Mouse (Mus musculus) bone marrow macrophage, adult 2 months (primary cell): ENCODE measurements around the gene Osbpl11.

Source experiments
- CTCF ChIP-seq: IDR thresholded peaks from 2 replicates; pipeline ENCODE4 v1.5.1; 2012; ENCODE audit warnings: low read depth, mild to moderate bottlenecking, low read length, moderate library complexity
- POLR2A ChIP-seq: IDR thresholded peaks from 2 replicates; pipeline ENCODE4 v1.6.1; 2012; ENCODE audit warnings: mild to moderate bottlenecking, low read depth, low read length, borderline replicate concordance

GRCm38 (mm10) chr16:33170716-33171587 is 13.9 kb upstream of the Osbpl11 start:
- TF ChIP-seq POLR2A (no peak), CTCF (no peak)
